Mouse (Mus musculus): ENCODE measurements around the gene Vasn. TPM values are rescaled to one million over a fixed set of nuclear protein-coding genes. Genes with fewer than 3 reads are reported as not detected.
"Not testable (repeated sequence)": the region's sequence is repeated elsewhere in the genome, so short reads cannot be mapped to it uniquely, and the experiment has no call there.

The Vasn gene
- polyA plus RNA-seq, 1 experiment, result 15.9 TPM

DNA sequence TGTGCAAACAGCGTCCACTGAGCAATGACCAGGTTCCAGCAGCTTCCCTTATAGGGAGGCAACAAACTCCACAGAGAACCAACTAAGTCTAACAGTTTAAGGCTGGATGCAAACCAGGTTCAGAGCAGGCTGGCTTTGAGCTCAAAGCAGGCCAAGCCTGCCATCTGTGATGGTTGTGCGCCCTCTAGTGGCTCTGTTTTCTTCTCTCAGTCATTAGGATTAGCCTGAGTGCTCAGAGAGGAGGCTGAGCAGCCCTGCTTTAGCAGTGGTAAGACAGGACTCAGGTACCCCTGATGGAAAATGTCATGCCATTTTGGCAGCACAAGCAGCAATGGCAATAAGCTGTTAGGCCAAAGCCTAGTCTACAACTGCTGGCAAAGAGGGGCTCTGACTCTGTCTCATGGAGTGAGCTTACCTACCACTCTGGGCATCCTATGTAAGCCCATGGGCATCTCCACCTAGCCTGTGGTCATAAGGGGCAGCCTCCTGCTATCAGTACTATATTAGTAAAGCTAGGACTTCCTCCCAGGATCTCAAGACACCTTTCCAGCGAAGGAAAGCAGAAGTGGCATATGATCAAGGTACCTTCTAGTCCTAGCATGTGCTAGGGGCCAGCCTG lies 27.6 kb downstream of the Vasn start:
- H3K27me3 ChIP-seq (ENCODE audit: control insufficient read depth, insufficient read depth, low read length), result no peaks in the 10 kb centered on the region
- TF ChIP-seq CTCF (IDR thresholded peaks at IDR 0.05; ENCODE audit: control insufficient read depth, insufficient read depth, insufficient replicate concordance, low read depth, low read length) (peak; percentile 78; the same call in 1 of the 2 replicates), POLR2A (IDR thresholded peaks at IDR 0.05; ENCODE audit: control insufficient read depth, low read depth, low read length) (no peak)
- H3K36me3 ChIP-seq (ENCODE audit: control insufficient read depth, insufficient read depth, low read length), result no peaks in the 10 kb centered on the region
- no peaks in the 10 kb centered on the region for H3K4me1 ChIP-seq (ENCODE audit: control insufficient read depth, insufficient read depth, low read length)
- H3K27ac ChIP-seq (ENCODE audit: control insufficient read depth, insufficient read depth, low read depth, low read length), result no peak overlapping the region
- H3K4me3 ChIP-seq (ENCODE audit: control insufficient read depth, low read depth, low read length), result no peak overlapping the region

DNA sequence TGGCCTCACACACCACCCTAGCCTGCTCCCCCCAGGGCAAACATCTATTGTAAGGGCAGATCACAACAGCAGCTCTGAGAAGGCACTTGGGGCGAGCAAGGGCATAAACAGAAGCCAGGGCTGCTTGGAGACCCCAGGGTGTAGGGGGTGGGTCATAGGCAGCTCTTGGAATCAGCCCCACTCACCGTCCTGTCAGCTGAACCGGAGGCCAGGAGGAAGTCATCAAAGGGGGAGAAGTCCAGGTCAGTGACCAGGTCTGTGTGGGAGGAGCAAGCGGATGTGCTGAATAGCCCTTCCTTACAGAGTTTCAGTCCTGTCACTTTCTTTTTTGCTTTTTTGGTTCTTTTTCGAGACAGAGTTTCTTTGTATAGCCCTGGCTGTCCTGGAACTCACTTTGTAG lies 30.6 kb downstream of the Vasn start:
- Histone ChIP-seq H3K4me3 (ENCODE audit: control insufficient read depth, low read depth, low read length) (no peak overlapping the region), H3K4me1 (ENCODE audit: control insufficient read depth, insufficient read depth, low read length) (no peaks in the 10 kb centered on the region), H3K27me3 (ENCODE audit: control insufficient read depth, insufficient read depth, low read length) (no peaks in the 10 kb centered on the region), H3K27ac (ENCODE audit: control insufficient read depth, insufficient read depth, low read depth, low read length) (no peak overlapping the region), H3K36me3 (ENCODE audit: control insufficient read depth, insufficient read depth, low read length) (no peaks in the 10 kb centered on the region)
- TF ChIP-seq CTCF (IDR thresholded peaks at IDR 0.05; ENCODE audit: control insufficient read depth, insufficient read depth, insufficient replicate concordance, low read depth, low read length) (no peak), POLR2A (IDR thresholded peaks at IDR 0.05; ENCODE audit: control insufficient read depth, low read depth, low read length) (no peak)

GRCm38 (mm10) chr16:4674091-4674490 lies 34.4 kb downstream of the Vasn start:
- Histone ChIP-seq H3K4me3 (ENCODE audit: control insufficient read depth, low read depth, low read length) (no peak overlapping the region), H3K36me3 (ENCODE audit: control insufficient read depth, insufficient read depth, low read length) (no peaks in the 10 kb centered on the region), H3K27me3 (ENCODE audit: control insufficient read depth, insufficient read depth, low read length) (no peaks in the 10 kb centered on the region), H3K4me1 (ENCODE audit: control insufficient read depth, insufficient read depth, low read length) (peaks cover 5% of the 10 kb centered on the region), H3K27ac (ENCODE audit: control insufficient read depth, insufficient read depth, low read depth, low read length) (no peak overlapping the region)
- no peak for TF ChIP-seq POLR2A (IDR thresholded peaks at IDR 0.05; ENCODE audit: control insufficient read depth, low read depth, low read length)
- no peak for TF ChIP-seq CTCF (IDR thresholded peaks at IDR 0.05; ENCODE audit: control insufficient read depth, insufficient read depth, insufficient replicate concordance, low read depth, low read length)

- no peak for TF ChIP-seq POLR2A (IDR thresholded peaks at IDR 0.05; ENCODE audit: control insufficient read depth, low read depth, low read length)
- TF ChIP-seq CTCF (IDR thresholded peaks at IDR 0.05; ENCODE audit: control insufficient read depth, insufficient read depth, insufficient replicate concordance, low read depth, low read length), result no peak
- Histone ChIP-seq H3K4me1 (ENCODE audit: control insufficient read depth, insufficient read depth, low read length) (peaks cover 9% of the 10 kb centered on the region), H3K36me3 (ENCODE audit: control insufficient read depth, insufficient read depth, low read length) (no peaks in the 10 kb centered on the region), H3K27me3 (ENCODE audit: control insufficient read depth, insufficient read depth, low read length) (no peaks in the 10 kb centered on the region), H3K4me3 (ENCODE audit: control insufficient read depth, low read depth, low read length) (no peak overlapping the region), H3K27ac (ENCODE audit: control insufficient read depth, insufficient read depth, low read depth, low read length) (no peak overlapping the region)
These were observed 37.1 kb downstream of the Vasn start for GRCm38 (mm10) chr16:4676836-4677235.

DNA sequence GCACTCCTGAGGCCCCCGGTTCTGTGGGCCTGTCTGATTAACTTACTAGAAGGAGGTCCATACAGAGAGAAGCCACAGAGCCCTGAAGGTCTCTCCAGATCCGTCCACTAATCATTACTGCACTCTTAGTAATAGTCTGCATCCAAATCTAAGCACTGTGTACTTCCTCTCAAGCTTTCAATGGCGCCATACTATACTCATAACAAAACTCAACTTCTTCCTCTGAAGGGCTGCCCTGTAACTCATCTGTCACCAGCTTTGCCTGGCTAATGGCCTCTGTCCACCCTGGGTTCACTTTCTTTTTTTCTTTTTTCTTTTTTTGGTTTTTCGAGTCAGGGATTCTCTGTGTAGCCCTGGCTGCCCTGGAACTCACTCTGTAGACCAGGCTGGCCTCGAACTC lies 38.3 kb downstream of the Vasn start:
- H3K4me3 ChIP-seq (ENCODE audit: control insufficient read depth, low read depth, low read length), result no peak overlapping the region

GRCm38 (mm10) chr16:4679121-4680018 lies 39.6 kb downstream of the Vasn start, which contains the start of gene Coro7:
Coro7 (minus strand) TSS chr16:4679777.
- H3K27me3 ChIP-seq (ENCODE audit: control insufficient read depth, insufficient read depth, low read length), result no peaks in the 10 kb centered on the region
- H3K36me3 ChIP-seq (ENCODE audit: control insufficient read depth, insufficient read depth, low read length), result no peaks in the 10 kb centered on the region
- TF ChIP-seq POLR2A (IDR thresholded peaks at IDR 0.05; ENCODE audit: control insufficient read depth, low read depth, low read length), result peak; percentile 55; the same call in 1 of the 2 replicates
- no peak for TF ChIP-seq CTCF (IDR thresholded peaks at IDR 0.05; ENCODE audit: control insufficient read depth, insufficient read depth, insufficient replicate concordance, low read depth, low read length)
- peak within 1 kb of the TSS; percentile 87 for H3K4me3 ChIP-seq (ENCODE audit: control insufficient read depth, low read depth, low read length)
- H3K4me1 ChIP-seq (ENCODE audit: control insufficient read depth, insufficient read depth, low read length), result peaks cover 14% of the 10 kb centered on the region
- no peak within 1 kb of the TSS for H3K27ac ChIP-seq (ENCODE audit: control insufficient read depth, insufficient read depth, low read depth, low read length)

More for the DNA sequence above, 38.3 kb downstream of the Vasn start:
- H3K27ac ChIP-seq (ENCODE audit: control insufficient read depth, insufficient read depth, low read depth, low read length), result no peak overlapping the region
- no peaks in the 10 kb centered on the region for H3K27me3 ChIP-seq (ENCODE audit: control insufficient read depth, insufficient read depth, low read length)
- TF ChIP-seq POLR2A (IDR thresholded peaks at IDR 0.05; ENCODE audit: control insufficient read depth, low read depth, low read length) (no peak), CTCF (IDR thresholded peaks at IDR 0.05; ENCODE audit: control insufficient read depth, insufficient read depth, insufficient replicate concordance, low read depth, low read length) (no peak)
- H3K36me3 ChIP-seq (ENCODE audit: control insufficient read depth, insufficient read depth, low read length), result no peaks in the 10 kb centered on the region
- peaks cover 9% of the 10 kb centered on the region for H3K4me1 ChIP-seq (ENCODE audit: control insufficient read depth, insufficient read depth, low read length)

- peaks cover 16% of the 10 kb centered on the region for H3K4me1 ChIP-seq (ENCODE audit: control insufficient read depth, insufficient read depth, low read length)
- not testable (repeated sequence) for H3K27ac ChIP-seq (ENCODE audit: control insufficient read depth, insufficient read depth, low read depth, low read length); H3K36me3 ChIP-seq (ENCODE audit: control insufficient read depth, insufficient read depth, low read length); H3K4me3 ChIP-seq (ENCODE audit: control insufficient read depth, low read depth, low read length); H3K27me3 ChIP-seq (ENCODE audit: control insufficient read depth, insufficient read depth, low read length)
These were observed 41.2 kb downstream of the Vasn start for GRCm38 (mm10) chr16:4680922-4681455.

All from testis, adult 2 months (tissue).